Mouse (Mus musculus): ENCODE results near the gene Gsto2. TPM values are rescaled to one million over a fixed set of nuclear protein-coding genes. Genes with fewer than 3 reads are reported as not detected.
A peak's percentile ranks its signal among the peaks of the same experiment; 100 is the strongest.

Gene Gsto2
- total RNA-seq, 2 experiments from 2014 or later, result 2.2 to 2.4 TPM

DNA sequence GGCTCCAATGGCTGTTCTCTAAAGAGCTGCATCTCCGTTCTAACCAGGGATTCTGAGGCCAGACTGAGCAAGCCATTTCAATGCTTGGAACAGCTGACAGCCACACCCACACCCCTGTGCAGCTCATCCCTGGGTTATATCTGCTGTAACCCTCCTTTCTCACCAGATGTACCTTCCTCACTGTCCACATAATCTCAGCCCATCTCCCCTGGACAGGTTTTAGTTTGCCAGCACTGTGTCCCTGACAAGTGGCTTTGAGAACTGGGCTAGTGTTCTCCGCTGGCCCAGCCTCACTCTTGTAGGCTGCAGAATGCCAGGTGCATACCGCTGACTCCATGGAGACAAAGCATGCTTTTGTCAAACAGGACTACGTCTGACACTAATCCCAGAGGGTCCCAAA, 52.1 kb downstream of the Gsto2 start:
- no peak for DNase-seq (ENCODE audit: extremely low spot score in 1 of 2, low spot score in 1 of 2)

- no peak for DNase-seq (ENCODE audit: extremely low spot score in 1 of 2, low spot score in 1 of 2)
These were observed 52.7 kb downstream of the Gsto2 start for GRCm38 (mm10) chr19:47918016-47918415.

DNA sequence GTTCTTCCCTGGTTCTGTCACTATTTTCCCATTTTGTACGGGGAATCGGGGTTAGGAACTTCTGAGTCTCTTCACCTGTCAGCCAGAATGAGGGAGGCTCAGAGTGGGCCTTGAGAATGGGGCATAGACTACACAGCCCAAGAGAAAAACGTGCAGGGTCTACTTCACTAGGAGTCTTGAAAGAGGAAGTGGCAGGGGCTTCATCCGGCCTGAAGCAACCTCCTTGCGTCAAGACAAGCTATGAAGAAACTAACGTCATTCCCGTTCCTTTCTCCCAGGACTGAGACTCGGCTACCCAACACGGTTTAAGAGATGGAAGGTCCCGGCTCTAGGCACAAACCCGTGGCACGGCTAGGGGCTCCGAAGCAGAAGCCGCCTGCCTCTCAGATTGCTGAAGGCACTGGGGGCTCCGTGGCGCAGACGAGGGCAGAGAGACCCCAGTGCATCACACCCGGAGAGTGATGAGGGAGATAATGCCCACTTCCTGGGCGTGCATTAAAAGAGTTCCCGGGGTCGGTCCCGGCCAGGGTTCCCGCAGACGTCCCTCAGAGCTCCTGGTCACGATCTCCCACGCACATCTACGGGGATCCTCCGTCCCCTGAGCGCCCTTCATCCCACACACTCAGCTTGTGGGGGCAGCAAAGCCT, 53.2 kb downstream of the Gsto2 start:
- no peak for DNase-seq (ENCODE audit: extremely low spot score in 1 of 2, low spot score in 1 of 2)

GRCm38 (mm10) chr19:47919126-47919965, 54.0 kb downstream of the Gsto2 start, which contains the start of the genes Cfap43 and Itprip:
Cfap43 (minus strand) TSS chr19:47919287.
Itprip (minus strand) TSS chr19:47919299.
- peak; percentile 45 to 48 for DNase-seq (ENCODE audit: extremely low spot score in 1 of 2, low spot score in 1 of 2)

DNA sequence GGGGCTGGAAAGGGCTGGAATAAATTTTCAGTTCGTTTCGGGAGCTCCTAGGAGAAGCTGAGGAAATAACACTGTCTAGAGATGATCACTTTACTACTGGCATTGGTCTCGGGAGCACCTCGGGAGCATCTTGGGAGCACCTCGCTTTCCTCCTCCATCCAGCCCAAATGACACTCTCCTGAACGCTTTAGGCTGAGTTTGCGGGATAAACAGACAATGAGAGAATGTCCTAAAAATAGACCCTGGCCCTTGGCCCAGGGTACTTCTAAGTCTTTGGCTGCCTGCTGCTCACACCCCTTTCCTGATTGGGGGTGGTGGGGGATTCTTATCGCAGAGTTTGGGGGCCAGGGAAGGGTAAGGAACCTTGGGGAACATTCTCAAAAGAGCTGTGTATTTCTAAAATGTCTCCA, 54.6 kb downstream of the Gsto2 start:
- no peak for DNase-seq (ENCODE audit: extremely low spot score in 1 of 2, low spot score in 1 of 2)

DNA sequence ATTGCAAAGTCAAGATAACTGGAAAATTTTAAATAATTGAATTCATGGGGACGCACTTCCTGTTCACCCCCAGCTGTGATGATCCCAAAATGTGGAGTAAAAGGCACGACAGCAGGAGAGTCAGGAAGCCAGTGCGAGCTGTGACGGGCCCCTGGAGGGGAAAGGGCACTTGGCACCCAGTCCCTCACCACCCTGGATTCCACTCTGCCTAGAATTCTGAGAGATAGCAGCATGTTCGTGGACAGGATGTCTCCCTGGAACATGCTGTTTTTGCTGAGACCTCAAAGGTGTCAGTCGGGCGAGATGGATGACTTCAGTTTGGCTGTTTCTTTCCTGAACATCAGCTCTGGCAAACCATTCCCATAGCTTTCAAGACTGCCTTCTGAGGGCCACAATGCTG, 60.5 kb downstream of the Gsto2 start:
- no peak for DNase-seq (ENCODE audit: extremely low spot score in 1 of 2, low spot score in 1 of 2)

GRCm38 (mm10) chr19:47927032-47927431, 61.7 kb downstream of the Gsto2 start:
- no peak for DNase-seq (ENCODE audit: extremely low spot score in 1 of 2, low spot score in 1 of 2)

GRCm38 (mm10) chr19:47929043-47929442, 63.7 kb downstream of the Gsto2 start:
- DNase-seq (ENCODE audit: extremely low spot score in 1 of 2, low spot score in 1 of 2), result no peak

GRCm38 (mm10) chr19:47931982-47932638, 66.8 kb downstream of the Gsto2 start:
- DNase-seq (ENCODE audit: extremely low spot score in 1 of 2, low spot score in 1 of 2), result no peak

GRCm38 (mm10) chr19:47934146-47934545, 68.8 kb downstream of the Gsto2 start:
- no peak for DNase-seq (ENCODE audit: extremely low spot score in 1 of 2, low spot score in 1 of 2)

- no peak for DNase-seq (ENCODE audit: extremely low spot score in 1 of 2, low spot score in 1 of 2)
These were observed 69.4 kb downstream of the Gsto2 start for GRCm38 (mm10) chr19:47934636-47935238.

DNA sequence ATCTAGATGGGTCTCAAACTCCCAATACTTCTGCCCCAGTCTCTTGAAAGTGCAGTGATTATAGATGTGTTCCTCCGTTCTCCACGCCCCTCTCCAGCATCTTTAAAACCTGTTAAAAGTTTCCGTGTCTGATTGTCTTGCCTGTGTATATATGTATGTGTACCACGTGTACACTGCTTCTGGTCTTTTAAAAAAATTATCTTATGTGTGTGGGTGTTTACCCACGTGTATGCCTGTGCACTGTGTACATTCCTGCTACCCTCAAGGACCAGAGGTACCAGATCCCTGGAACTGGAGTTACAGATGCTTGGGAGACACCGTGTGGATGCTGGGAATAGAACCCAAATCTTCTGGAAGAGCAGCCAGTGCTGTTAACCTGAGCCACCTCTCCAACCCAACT, 70.2 kb downstream of the Gsto2 start:
- DNase-seq (ENCODE audit: extremely low spot score in 1 of 2, low spot score in 1 of 2), result no peak

Small RNA genes within 50 kb of the gene (microRNA-seq; reads per million reads assigned to microRNA genes)
- 0 reads per million in 2 experiments for gene Gm22240

Other genes starting within 250 kb of the Gsto2 start
- gene Col17a1, start 173.4 kb upstream of the Gsto2 start, total RNA-seq (2021), result under 1 TPM in 1 of 2 experiments, not detected in 1; 0.15 TPM
- 100 to 1,000 TPM in 1 of 2 experiments, 10 to 100 TPM in 1; 98.3 to 103 TPM for gene Sfr1, start 133.9 kb upstream of the Gsto2 start, total RNA-seq (2021)
- gene Gsto1, start 10.6 kb upstream of the Gsto2 start, total RNA-seq (2021), result 10 to 100 TPM; 55.2 to 63.5 TPM
- 1 to 10 TPM in 1 of 2 experiments, under 1 TPM in 1; 0.74 to 1.3 TPM for gene Cfap43, start 53.8 kb downstream of the Gsto2 start, total RNA-seq (2021)
- gene Itprip, start 53.8 kb downstream of the Gsto2 start, total RNA-seq (2021), result 1 to 10 TPM; 1.0 to 1.2 TPM
- under 1 TPM; 0.39 to 0.59 TPM for gene Cfap58, start 72.1 kb downstream of the Gsto2 start, total RNA-seq (2021)